Mouse (Mus musculus) hindbrain, embryonic 13.5 days (tissue): ENCODE measurements around the gene Asic4. TPM values are rescaled to one million over a fixed set of nuclear protein-coding genes. Genes with fewer than 3 reads are reported as not detected.

Experiments used
- ATAC-seq: fragments of 200-750 bp; cut with Nextera tagmentation; 2 replicates; pipeline ENCODE4 v1.8.0; 2017; ENCODE audit warnings: moderate TSS enrichment; ENCODE audit not compliant: low FRiP score
- H3K27ac ChIP-seq: fragments of 300-500 bp; sonication (generic); 2 replicates; pipeline ENCODE4 v1.5.1; 2015; ENCODE audit warnings: inconsistent platforms, mild to moderate bottlenecking, moderate library complexity
- H3K27me3 ChIP-seq: fragments of 300-500 bp; sonication (generic); 2 replicates; pipeline ENCODE4 v1.6.1; 2015; ENCODE audit warnings: mild to moderate bottlenecking, inconsistent platforms
- H3K36me3 ChIP-seq: fragments of 300-500 bp; sonication (generic); 2 replicates; pipeline ENCODE4 v1.6.1; 2015; ENCODE audit warnings: mild to moderate bottlenecking, inconsistent platforms
- H3K4me1 ChIP-seq: fragments of 300-500 bp; sonication (generic); replicated peaks from 2 replicates; pipeline ENCODE4 v1.6.1; 2015; ENCODE audit warnings: inconsistent platforms
- H3K4me2 ChIP-seq: fragments of 300-500 bp; sonication (generic); 2 replicates; pipeline ENCODE4 v1.6.1; 2015; ENCODE audit warnings: inconsistent platforms, mild to moderate bottlenecking, moderate library complexity
- H3K4me3 ChIP-seq: fragments of 300-500 bp; sonication (generic); 2 replicates; pipeline ENCODE4 v1.5.1; 2015; ENCODE audit warnings: mild to moderate bottlenecking, inconsistent platforms
- H3K9ac ChIP-seq: fragments of 300-500 bp; sonication (generic); 2 replicates; pipeline ENCODE4 v1.6.1; 2015; ENCODE audit warnings: mild to moderate bottlenecking, inconsistent platforms
- H3K9me3 ChIP-seq: fragments of 300-500 bp; sonication (generic); 2 replicates; pipeline ENCODE4 v1.6.1; 2016; ENCODE audit warnings: inconsistent platforms
- WGBS: fragments of 180-500 bp; shearing (Covaris S2); methylation state at CpG from one replicate; pipeline ENCODE4 v1.1.7; 2015; 5-methylcytosine and 5-hydroxymethylcytosine counted together
- polyA plus RNA-seq: library from polyadenylated mRNA; unstranded; fragments of >200 nt; fragmentation: Nextera tagmentation; extraction: Ambion mirVana; gene quantifications from 2 replicates; pipeline ENCODE4 v1.2.1, GENCODE M21; 2015

Gene Asic4
- polyA plus RNA-seq, 1 experiment from 2014 or later, result 25.9 TPM

DNA sequence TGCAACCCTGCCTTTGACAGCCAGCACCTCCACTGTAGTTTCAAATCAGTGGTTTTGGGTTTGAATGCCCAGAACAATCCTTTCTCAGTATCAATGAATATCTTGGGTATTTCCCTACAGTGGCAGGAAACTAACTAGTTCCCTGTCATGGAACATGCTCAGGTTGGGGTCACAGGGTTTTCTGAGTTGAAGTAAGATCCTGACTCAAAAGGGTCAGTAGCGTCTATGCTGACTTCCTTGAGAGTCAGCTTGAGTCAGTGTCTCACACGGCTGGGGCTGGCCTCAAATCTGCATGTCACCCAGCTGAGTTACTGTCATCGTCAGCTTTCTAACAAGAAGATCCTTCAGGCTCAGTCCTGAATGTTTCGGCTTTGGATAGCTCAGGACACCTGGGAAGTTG, 48.7 kb downstream of the Asic4 start:
- 90% methylated on average over 4 of the region's 4 CpGs for WGBS
- H3K36me3 ChIP-seq, result peaks cover 67% of the 10 kb centered on the region

DNA sequence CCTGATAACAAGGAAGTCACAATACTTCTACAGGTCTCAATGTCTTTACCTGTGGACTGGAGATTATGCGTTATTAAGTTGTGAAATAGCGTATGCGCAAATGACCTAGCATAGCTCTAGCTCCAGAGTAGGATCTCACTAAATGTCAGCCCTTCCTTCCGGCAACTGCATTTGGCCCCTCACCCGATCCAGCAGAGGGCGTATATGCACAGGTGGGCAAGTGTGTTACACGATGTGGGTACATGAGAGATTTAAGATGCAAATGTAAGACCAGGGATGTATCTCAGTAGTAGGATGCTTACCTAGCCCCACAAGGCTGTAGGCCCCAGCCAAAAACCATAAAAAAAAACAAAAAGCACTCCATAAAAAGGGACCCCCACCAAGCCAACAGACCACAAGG, 49.2 kb downstream of the Asic4 start:
- Histone ChIP-seq H3K4me3 (no peak overlapping the region), H3K4me1 (peaks cover 11% of the 10 kb centered on the region), H3K27ac (no peak overlapping the region), H3K9me3 (no peaks in the 10 kb centered on the region), H3K4me2 (no peak overlapping the region), H3K27me3 (peaks cover 18% of the 10 kb centered on the region), H3K9ac (no peak overlapping the region), H3K36me3 (peaks cover 67% of the 10 kb centered on the region)
- ATAC-seq, result no peak
- WGBS, result 86% methylated on average over 7 of the region's 7 CpGs

More for the DNA sequence above, 48.7 kb downstream of the Asic4 start:
- peaks cover 12% of the 10 kb centered on the region for H3K27me3 ChIP-seq
- H3K4me2 ChIP-seq, result no peak overlapping the region
- H3K9ac ChIP-seq, result no peak overlapping the region
- peaks cover 6% of the 10 kb centered on the region; the same call in 1 of the 2 replicates for H3K4me1 ChIP-seq
- ATAC-seq, result no peak
- H3K27ac ChIP-seq, result no peak overlapping the region
- no peak overlapping the region for H3K4me3 ChIP-seq
- no peaks in the 10 kb centered on the region for H3K9me3 ChIP-seq

DNA sequence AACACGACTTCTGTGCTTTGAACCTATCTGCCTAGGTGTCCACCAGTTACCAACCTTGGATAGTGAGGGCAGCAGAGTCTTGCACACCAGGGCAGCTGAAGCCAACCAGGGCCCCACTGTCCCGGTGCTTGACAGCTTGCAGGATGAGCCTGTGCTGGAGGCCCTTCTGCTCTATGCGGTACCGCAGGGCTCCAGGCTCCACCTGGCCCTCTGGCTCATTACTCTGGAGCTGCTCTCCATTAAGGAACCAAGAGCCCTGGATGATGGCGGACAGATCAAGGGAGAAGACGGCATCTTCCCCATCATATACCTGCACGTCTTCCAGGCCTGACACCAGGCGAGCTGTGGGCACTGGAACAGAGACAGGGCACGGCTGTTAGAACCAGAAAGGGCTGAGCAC, 51.7 kb downstream of the Asic4 start:
- H3K27me3 ChIP-seq, result peaks cover 21% of the 10 kb centered on the region
- no peak overlapping the region for H3K9ac ChIP-seq
- H3K4me1 ChIP-seq, result peaks cover 26% of the 10 kb centered on the region
- H3K4me3 ChIP-seq, result no peak overlapping the region
- H3K36me3 ChIP-seq, result peaks cover 58% of the 10 kb centered on the region
- H3K27ac ChIP-seq, result no peak overlapping the region
- ATAC-seq, result no peak
- 98% methylated on average over 9 of the region's 9 CpGs for WGBS
- H3K9me3 ChIP-seq, result no peaks in the 10 kb centered on the region
- H3K4me2 ChIP-seq, result no peak overlapping the region

DNA sequence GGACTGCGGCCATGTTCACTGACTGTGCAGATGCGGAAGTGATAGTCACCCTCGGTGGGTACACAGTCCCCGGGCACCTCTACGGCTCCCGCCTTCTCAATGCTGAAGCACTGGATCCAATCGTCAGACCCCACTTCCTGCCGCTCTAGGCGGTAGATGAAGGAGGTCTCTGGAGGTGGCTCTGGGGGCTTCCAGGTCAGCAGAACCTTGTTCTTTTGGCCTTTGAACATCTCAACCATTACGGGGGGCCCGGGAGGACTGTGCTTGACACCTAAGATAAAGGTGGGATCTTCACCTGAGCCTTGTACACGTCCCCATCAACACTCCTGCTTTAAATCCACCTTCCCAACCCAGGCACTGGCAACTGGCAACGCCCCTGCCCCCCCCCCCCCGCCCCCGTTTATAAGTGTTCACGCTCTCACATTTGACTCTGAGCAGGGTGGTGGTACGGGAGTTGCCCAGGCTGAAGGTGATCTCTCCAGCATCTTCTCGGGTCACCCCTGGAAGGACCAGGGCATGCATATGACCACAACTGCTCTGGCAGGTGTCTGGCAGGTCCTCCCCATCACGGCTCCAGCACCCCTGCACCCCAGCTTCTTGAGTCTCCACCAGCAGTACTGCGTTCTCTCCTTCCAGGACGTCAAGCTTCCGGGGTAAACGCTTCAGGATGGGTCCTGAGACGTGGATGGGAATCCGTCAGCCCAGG, 52.9 kb downstream of the Asic4 start:
- peaks cover 37% of the 10 kb centered on the region for H3K4me1 ChIP-seq
- peaks cover 46% of the 10 kb centered on the region for H3K36me3 ChIP-seq
- H3K9ac ChIP-seq, result no peak overlapping the region
- peaks cover 32% of the 10 kb centered on the region for H3K27me3 ChIP-seq
- ATAC-seq, result no peak
- 89% methylated on average over 24 of the region's 25 CpGs for WGBS
- H3K9me3 ChIP-seq, result no peaks in the 10 kb centered on the region
- 0 out of 2 replicates have a peak overlapping the region, but pooled peaks have one; percentile 11 for H3K4me2 ChIP-seq
- H3K27ac ChIP-seq, result no peak overlapping the region
- 0 out of 2 replicates have a peak overlapping the region, but pooled peaks have one; percentile 0 for H3K4me3 ChIP-seq

DNA sequence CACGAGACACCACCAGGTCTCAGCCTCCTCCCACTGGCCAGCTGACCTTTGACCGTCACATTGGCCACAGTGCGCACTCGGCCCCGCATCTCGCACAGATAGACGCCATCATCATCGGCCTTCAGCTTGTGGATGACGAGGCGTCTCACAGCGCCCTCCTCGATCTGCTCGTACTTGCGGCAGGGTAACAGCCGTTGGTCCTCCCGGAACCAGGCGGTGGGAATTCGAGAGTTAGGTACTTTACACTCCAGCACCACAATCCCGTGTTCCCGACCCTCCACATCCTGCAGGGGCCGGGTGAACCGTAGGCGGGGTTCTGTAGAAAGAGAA, 53.4 kb downstream of the Asic4 start:
- Histone ChIP-seq H3K27me3 (peaks cover 36% of the 10 kb centered on the region), H3K36me3 (peaks cover 41% of the 10 kb centered on the region), H3K27ac (no peak overlapping the region), H3K9me3 (no peaks in the 10 kb centered on the region), H3K9ac (no peak overlapping the region), H3K4me3 (0 out of 2 replicates have a peak overlapping the region, but pooled peaks have one; percentile 0), H3K4me2 (0 out of 2 replicates have a peak overlapping the region, but pooled peaks have one; percentile 11), H3K4me1 (peaks cover 38% of the 10 kb centered on the region)
- 61% methylated on average over 23 of the region's 23 CpGs for WGBS
- ATAC-seq, result no peak

DNA sequence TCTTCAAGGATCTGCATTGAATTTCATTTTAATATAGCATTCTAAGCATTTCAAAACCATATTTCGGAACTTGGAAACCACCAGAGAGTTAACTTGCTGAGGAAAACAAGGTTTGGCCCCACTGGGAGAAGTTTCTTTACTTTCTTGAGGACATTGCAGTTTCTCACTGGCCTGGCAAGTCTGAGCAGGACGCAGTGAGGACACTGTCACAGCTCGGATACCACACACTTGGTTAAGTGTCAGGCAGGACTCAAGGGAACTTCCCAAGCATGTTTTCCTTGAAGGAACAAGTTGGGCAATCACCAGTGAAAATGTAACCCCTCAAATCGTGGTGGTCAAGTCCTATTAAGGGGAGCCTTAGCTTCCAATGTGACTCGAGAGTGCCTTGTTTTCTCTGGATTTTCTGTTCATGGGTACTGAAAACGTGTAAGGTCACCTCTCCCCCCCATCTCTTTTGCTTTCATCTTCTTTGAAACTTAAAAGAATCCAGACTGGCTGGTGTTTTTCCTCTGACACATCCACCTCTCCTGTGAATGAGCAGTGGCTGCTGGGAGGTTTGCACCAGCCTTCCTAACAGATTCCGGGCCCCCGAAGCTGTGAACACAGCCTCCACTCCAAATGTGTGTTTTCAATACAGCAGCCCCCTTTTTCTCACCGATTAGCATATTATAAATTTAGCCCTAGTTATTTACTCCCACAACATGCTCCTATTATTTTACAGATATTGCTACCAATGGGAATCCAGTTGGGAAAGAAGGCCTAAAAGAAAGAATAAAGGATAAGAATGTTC, 54.2 kb downstream of the Asic4 start:
- no peak for ATAC-seq
- WGBS, result 73% methylated on average over 9 of the region's 9 CpGs
- H3K4me2 ChIP-seq, result peak overlapping the region; percentile 90

DNA sequence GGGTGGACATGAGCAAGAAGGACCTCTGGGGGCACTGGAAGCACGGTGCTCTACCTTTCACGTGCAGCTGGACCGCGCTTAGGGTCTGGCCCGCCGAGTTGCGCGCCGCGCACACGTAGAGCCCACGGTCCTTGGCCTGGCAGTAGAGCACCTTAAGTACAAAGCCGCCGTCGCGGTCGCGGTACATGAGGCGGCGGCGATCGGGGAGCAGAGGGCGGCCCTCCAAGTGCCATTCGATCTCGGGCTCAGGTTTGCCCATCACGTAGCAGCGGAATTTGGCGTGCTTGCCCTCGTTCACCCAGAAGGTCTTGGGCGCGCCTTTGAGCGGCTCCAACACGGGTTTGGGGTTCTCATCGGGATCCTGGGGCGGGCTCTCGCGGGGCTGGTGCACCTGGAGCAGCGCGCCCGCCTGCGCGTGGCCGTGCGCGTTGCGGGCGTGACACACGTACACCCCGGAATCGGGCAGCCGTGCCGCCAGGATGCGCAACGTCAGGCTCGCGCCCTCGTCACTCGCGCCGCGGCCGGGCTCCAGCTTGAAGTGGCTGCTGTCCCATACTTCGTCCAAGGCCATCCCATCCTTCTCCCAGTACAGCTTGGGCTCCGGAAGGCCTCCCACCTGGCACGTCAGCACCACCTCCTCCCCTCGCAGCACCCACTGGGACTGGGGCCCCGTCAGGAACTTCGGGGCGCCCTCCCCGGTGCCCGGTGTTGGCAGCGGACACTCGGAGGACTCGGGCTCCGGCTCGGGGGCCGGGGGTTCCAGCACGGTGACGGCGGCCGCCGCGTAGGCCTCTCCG, 55.1 kb downstream of the Asic4 start:
- Histone ChIP-seq H3K27me3 (peaks cover 49% of the 10 kb centered on the region), H3K36me3 (peaks cover 25% of the 10 kb centered on the region), H3K9me3 (no peaks in the 10 kb centered on the region), H3K4me3 (peak overlapping the region; percentile 79), H3K4me2 (peak overlapping the region; percentile 90), H3K9ac (peak overlapping the region; percentile 97), H3K4me1 (peaks cover 40% of the 10 kb centered on the region), H3K27ac (peak overlapping the region; percentile 94)
- peak; percentile 75 for ATAC-seq
- under 1% methylated on average over 79 of the region's 84 CpGs for WGBS

More for the DNA sequence above, 54.2 kb downstream of the Asic4 start:
- Histone ChIP-seq H3K4me3 (peak overlapping the region; percentile 79), H3K9me3 (no peaks in the 10 kb centered on the region), H3K9ac (peak overlapping the region; percentile 97), H3K27ac (peak overlapping the region; percentile 94), H3K36me3 (peaks cover 33% of the 10 kb centered on the region), H3K4me1 (peaks cover 38% of the 10 kb centered on the region), H3K27me3 (peaks cover 43% of the 10 kb centered on the region)

DNA sequence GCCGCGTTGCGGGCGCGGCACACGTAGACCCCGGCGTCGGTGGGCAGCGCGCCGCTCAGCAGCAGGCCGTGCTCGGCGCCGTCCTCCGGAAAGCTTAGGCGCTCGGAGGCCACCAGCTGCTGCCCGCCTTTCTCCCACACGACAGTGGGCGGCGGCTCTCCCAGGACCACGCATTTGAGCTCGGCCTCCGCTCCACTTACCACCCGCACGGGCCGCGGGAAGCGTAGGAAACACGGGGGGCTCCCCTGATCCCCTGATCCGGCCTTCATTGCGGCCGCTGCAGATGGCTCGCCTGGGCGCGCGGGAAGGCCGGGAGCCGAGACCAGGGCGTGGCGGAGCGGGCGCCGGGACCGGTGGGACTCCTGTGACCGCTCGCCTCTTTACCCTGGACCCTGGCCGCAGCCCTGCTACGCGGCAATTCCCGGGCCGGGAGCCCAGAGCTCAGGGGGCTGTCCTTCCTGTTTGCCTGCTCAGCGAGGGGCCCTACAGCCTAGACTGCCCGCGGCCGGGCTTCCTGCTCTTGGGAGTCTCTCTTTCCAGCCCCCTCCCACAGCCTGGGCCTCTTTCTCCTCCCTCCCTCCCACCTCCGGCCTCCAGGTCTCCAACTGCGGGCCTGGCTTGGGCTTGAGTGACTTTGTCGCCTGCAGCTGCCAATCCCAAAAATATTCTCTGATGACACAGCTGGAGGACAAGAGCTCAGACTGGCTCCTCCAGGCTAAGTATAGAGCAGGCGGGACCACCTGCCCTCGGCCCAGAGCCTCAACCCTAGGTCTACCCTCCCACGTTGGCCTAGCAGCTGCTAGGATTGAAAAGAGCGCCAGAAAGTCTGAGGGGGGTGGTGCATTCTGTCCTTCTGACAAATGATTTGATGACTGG, 56.0 kb downstream of the Asic4 start, which contains the start of gene Obsl1:
TSS of gene Obsl1 (minus strand) at position 497 of the 876 bp plus-strand sequence.
- Histone ChIP-seq H3K4me1 (peaks cover 40% of the 10 kb centered on the region), H3K9me3 (no peaks in the 10 kb centered on the region), H3K27me3 (peaks cover 52% of the 10 kb centered on the region), H3K4me3 (peak within 1 kb of the TSS; percentile 79), H3K9ac (peak within 1 kb of the TSS; percentile 97), H3K36me3 (peaks cover 17% of the 10 kb centered on the region), H3K4me2 (peak within 1 kb of the TSS; percentile 90), H3K27ac (peak within 1 kb of the TSS; percentile 94)
- peak; percentile 71 for ATAC-seq
- WGBS, result under 1% methylated on average over 45 of the region's 65 CpGs

DNA sequence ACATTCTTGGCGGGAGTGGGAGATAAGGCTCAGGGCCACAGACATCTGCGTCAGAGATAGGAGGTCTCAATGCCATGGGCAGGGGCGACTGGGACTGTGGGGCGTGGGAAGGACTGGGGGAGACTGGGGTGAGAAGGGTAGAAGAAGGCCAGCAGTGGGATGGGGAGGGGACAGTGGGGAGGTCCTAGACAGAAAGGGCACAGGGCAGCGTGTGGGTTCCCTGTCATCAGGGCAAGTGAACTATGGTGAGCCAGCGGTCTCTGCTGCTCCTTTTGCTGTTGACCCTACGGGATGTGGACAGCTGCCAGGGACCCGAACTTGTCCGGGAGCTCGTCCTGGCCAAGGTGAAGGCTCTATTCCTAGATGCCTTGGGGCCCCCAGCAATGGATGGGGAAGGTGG, 56.8 kb downstream of the Asic4 start, which contains the start of gene Inha:
TSS of gene Inha (plus strand) at position 72 of the 400 bp plus-strand sequence.
- Histone ChIP-seq H3K27me3 (peaks cover 52% of the 10 kb centered on the region), H3K36me3 (peaks cover 9% of the 10 kb centered on the region), H3K27ac (peak within 1 kb of the TSS; percentile 94), H3K4me2 (peak within 1 kb of the TSS; percentile 90), H3K4me3 (peak within 1 kb of the TSS; percentile 79), H3K9me3 (no peaks in the 10 kb centered on the region), H3K9ac (peak within 1 kb of the TSS; percentile 97), H3K4me1 (peaks cover 40% of the 10 kb centered on the region)
- 79% methylated on average over 10 of the region's 10 CpGs for WGBS
- no peak for ATAC-seq

DNA sequence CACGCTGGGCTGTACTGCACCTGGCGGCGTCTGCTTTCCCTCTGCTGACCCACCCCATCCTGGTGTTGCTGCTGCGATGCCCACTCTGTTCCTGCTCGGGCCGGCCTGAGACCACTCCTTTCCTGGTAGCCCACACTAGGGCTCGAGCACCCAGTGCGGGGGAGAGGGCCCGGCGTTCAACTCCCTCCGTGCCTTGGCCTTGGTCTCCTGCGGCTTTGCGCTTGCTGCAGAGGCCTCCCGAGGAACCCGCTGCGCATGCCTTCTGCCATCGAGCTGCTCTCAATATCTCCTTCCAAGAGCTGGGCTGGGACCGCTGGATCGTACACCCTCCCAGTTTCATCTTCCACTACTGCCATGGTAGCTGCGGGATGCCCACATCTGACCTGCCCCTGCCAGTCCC, 59.4 kb downstream of the Asic4 start:
- peaks cover 33% of the 10 kb centered on the region for H3K27me3 ChIP-seq
- H3K27ac ChIP-seq, result no peak overlapping the region
- no peak overlapping the region for H3K9ac ChIP-seq
- no peak for ATAC-seq
- peaks cover 28% of the 10 kb centered on the region for H3K4me1 ChIP-seq
- no peaks in the 10 kb centered on the region for H3K9me3 ChIP-seq
- H3K4me2 ChIP-seq, result no peak overlapping the region
- WGBS, result 46% methylated on average over 20 of the region's 20 CpGs
- H3K4me3 ChIP-seq, result no peak overlapping the region
- H3K36me3 ChIP-seq, result no peaks in the 10 kb centered on the region

DNA sequence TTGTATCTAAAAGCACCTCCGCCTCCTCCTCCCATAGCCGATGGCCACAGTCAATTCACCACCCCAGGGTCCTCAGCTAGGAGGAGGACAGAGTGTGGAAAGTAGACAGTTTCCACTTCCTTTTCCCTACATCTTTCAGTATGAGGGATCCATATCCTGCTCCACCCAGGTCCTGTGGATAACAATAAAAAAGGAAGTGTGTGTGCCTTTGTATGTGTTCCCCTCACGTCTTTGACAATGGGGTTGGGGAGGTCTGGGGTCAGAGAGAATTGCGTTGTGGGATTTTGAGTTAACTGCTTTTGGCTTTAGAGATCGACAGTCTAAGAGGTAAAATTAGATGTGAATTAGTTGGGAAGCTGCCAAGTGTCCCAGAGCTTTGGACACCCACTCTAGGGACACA, 59.9 kb downstream of the Asic4 start:
- H3K9me3 ChIP-seq, result no peaks in the 10 kb centered on the region
- H3K9ac ChIP-seq, result no peak overlapping the region
- H3K4me3 ChIP-seq, result no peak overlapping the region
- peaks cover 33% of the 10 kb centered on the region for H3K27me3 ChIP-seq
- 69% methylated on average over 5 of the region's 5 CpGs for WGBS
- no peak overlapping the region for H3K4me2 ChIP-seq
- H3K27ac ChIP-seq, result no peak overlapping the region
- H3K4me1 ChIP-seq, result peaks cover 23% of the 10 kb centered on the region
- no peak for ATAC-seq
- no peaks in the 10 kb centered on the region for H3K36me3 ChIP-seq
